ENCODE assay signal across 8 mouse cellular contexts in the genomic region with DNA sequence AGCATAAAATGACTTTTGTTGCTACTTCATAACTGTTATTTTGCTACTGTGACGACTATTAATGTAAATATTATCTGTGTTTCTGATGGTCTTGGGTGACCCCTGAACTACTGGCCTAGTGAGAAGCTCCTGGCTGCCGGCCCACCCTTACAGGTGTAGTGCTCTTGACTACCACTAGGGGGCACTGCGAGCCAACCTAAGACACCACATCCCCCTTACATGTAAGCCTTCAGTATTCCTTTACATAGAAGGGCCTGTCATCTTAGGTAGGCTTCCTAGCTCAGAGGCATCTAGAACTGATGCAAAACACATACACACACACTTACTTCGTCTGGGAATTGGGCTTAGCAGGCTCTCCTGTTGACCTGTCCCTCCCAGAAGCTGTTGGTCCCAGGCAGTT. TPM values are rescaled to one million over a fixed set of nuclear protein-coding genes. Genes with fewer than 3 reads are reported as not detected.
DNase-seq lines count a peak whose midpoint lies in the region; ATAC-seq lines count a peak whose summit lies in the region.
"Had no signal": no experiment of that assay in that cellular context is flagged by ENCODE, and none has a peak within 500 bp of the region (broad histone marks: within the 10 kb centered on the region; RNA-seq: fewer than 3 reads in every experiment).

No protein-coding gene starts in this region.

- no peaks in the 10 kb centered on the region for H3K36me3 ChIP-seq in embryonic facial prominence, embryonic 11.5 days (replicated peaks; ENCODE audit: control insufficient read depth, insufficient read depth, low read depth, low read length)
- no peaks in the 10 kb centered on the region for H3K36me3 ChIP-seq in heart, embryonic 12.5 days

- no peak overlapping the region for H3K4me2 ChIP-seq in embryonic facial prominence, embryonic 11.5 days (ENCODE audit: low read depth, low read length)
- H3K4me2 ChIP-seq in heart, embryonic 12.5 days = no peak overlapping the region
- H3K4me2 ChIP-seq: limb, embryonic 12.5 days had no signal

- peak; percentile 73 for DNase-seq in ES-CJ7 (ENCODE audit: low read depth, low spot score)
- peak; percentile 78 for DNase-seq in adrenal gland, postnatal 14 days
- DNase-seq in embryonic facial prominence, embryonic 11.5 days (ENCODE audit: low spot score) = peak; percentile 77
- peak; percentile 61 to 76 for DNase-seq in layer of hippocampus, adult 8-10 months (ENCODE audit: low spot score in 2 of 2)
- DNase-seq in lung, postnatal 36 days = peak; percentile 82
- peak; percentile 69 to 70 for DNase-seq in right cerebral cortex, postnatal 10 days (ENCODE audit: low spot score in 2 of 2)

- no peak overlapping the region for H3K9ac ChIP-seq in embryonic facial prominence, embryonic 11.5 days (replicated peaks; ENCODE audit: low read length)
- H3K9ac ChIP-seq in heart, embryonic 12.5 days = no peak overlapping the region
- H3K9ac ChIP-seq: limb, embryonic 12.5 days had no signal

- no peaks in the 10 kb centered on the region for H3K4me1 ChIP-seq in embryonic facial prominence, embryonic 11.5 days (ENCODE audit: control insufficient read depth, insufficient read depth, low read length)
- H3K4me1 ChIP-seq in heart, embryonic 12.5 days (replicated peaks) = peaks cover 22% of the 10 kb centered on the region

- no peak for ATAC-seq in embryonic facial prominence, embryonic 11.5 days (replicated peaks; ENCODE audit: insufficient number of reproducible peaks, low FRiP score, low TSS enrichment, low read depth)
- no peak for ATAC-seq in heart, embryonic 12.5 days (ENCODE audit: insufficient number of reproducible peaks, low FRiP score)

- H3K9me3 ChIP-seq in embryonic facial prominence, embryonic 11.5 days (replicated peaks; ENCODE audit: control insufficient read depth, low read length) = no peaks in the 10 kb centered on the region
- H3K9me3 ChIP-seq in heart, embryonic 12.5 days (replicated peaks) = peaks cover 5% of the 10 kb centered on the region; the same call in 1 of the 2 replicates

- no peak overlapping the region for H3K27ac ChIP-seq in embryonic facial prominence, embryonic 11.5 days (replicated peaks; ENCODE audit: low read depth, low read length)
- H3K27ac ChIP-seq in heart, embryonic 12.5 days (ENCODE audit: poor library complexity, severe bottlenecking) = peak overlapping the region; percentile 51
- H3K27ac ChIP-seq: limb, embryonic 12.5 days had no signal

- no peaks in the 10 kb centered on the region for H3K27me3 ChIP-seq in embryonic facial prominence, embryonic 11.5 days (ENCODE audit: control insufficient read depth, insufficient read depth, low read length)
- H3K27me3 ChIP-seq in heart, embryonic 12.5 days (replicated peaks) = no peaks in the 10 kb centered on the region
- H3K27me3 ChIP-seq: limb, embryonic 12.5 days had no signal

- 4% methylated on average over 4 of the region's 4 CpGs for WGBS in embryonic facial prominence, embryonic 11.5 days
- WGBS in heart, embryonic 12.5 days = 3% methylated on average over 4 of the region's 4 CpGs

- H3K4me3 ChIP-seq in embryonic facial prominence, embryonic 11.5 days (ENCODE audit: low read depth, low read length) = no peak overlapping the region
- H3K4me3 ChIP-seq in heart, embryonic 12.5 days = no peak overlapping the region
- H3K4me3 ChIP-seq: limb, embryonic 12.5 days had no signal

RNA-seq across cellular contexts. Expression of a gene that starts 41.3 kb away (rescaled TPM):
- 60.2 and 71.6 TPM in 2 replicates for total RNA-seq in adrenal gland, postnatal 14 days (2021)
- 58.9 and 68.2 TPM in 2 replicates for polyA plus RNA-seq in embryonic facial prominence, embryonic 11.5 days (2014; fragmentation: Nextera tagmentation; extraction: Ambion mirVana)
- 74.3 and 76.4 TPM in 2 replicates for polyA plus RNA-seq in heart, embryonic 12.5 days (2016; fragmentation: Nextera tagmentation; extraction: Ambion mirVana)
- 10 to 100 TPM; 48.9 to 53.4 (median 49.5) TPM for total RNA-seq in layer of hippocampus, adult 8-10 months (2022)
